Mouse (Mus musculus) intestine, embryonic 14.5 days (tissue): Measurements from ENCODE around the gene Ica1l. TPM values are rescaled to one million over a fixed set of nuclear protein-coding genes. Genes with fewer than 3 reads are reported as not detected.

Experiments
- ATAC-seq: fragments of 200-750 bp; cut with Nextera tagmentation; replicated peaks from 2 replicates; pipeline ENCODE4 v1.8.0; 2017; ENCODE audit warnings: low read depth, moderate number of reproducible peaks, moderate TSS enrichment, moderate library complexity; ENCODE audit not compliant: low FRiP score, low TSS enrichment
- DNase-seq: peaks from one replicate; pipeline ENCODE4 v3.0.0-alpha.2; 2018; ENCODE audit warnings: low spot score
- H3K27ac ChIP-seq: fragments of 300-500 bp; sonication (generic); 2 replicates; pipeline ENCODE4 v1.5.1; 2014; ENCODE audit warnings: low read depth, mild to moderate bottlenecking, control low read depth
- H3K27me3 ChIP-seq: fragments of 300-500 bp; sonication (generic); replicated peaks from 2 replicates; pipeline ENCODE4 v1.6.1; 2014; ENCODE audit warnings: low read length, control low read depth; ENCODE audit not compliant: control insufficient read depth, insufficient read depth
- H3K36me3 ChIP-seq: fragments of 300-500 bp; sonication (generic); 2 replicates; pipeline ENCODE4 v1.6.1; 2014; ENCODE audit warnings: low read length, control low read depth; ENCODE audit not compliant: control insufficient read depth, insufficient read depth
- H3K4me1 ChIP-seq: fragments of 300-500 bp; sonication (generic); replicated peaks from 2 replicates; pipeline ENCODE4 v1.6.1; 2014; ENCODE audit warnings: low read length, control low read depth, mixed read lengths; ENCODE audit not compliant: control insufficient read depth, insufficient read depth
- H3K4me2 ChIP-seq: fragments of 300-500 bp; sonication (generic); 2 replicates; pipeline ENCODE4 v1.6.1; 2014; ENCODE audit warnings: low read length
- H3K4me3 ChIP-seq: fragments of 300-500 bp; sonication (generic); 2 replicates; pipeline ENCODE4 v1.5.1; 2014; ENCODE audit warnings: low read depth, low read length, control low read depth, mixed read lengths
- H3K9ac ChIP-seq: fragments of 300-500 bp; sonication (generic); 2 replicates; pipeline ENCODE4 v1.6.1; 2014; ENCODE audit warnings: mild to moderate bottlenecking, low read length
- H3K9me3 ChIP-seq: fragments of 300-500 bp; sonication (generic); 2 replicates; pipeline ENCODE4 v1.6.1; 2016; ENCODE audit warnings: low read length, control low read depth; ENCODE audit not compliant: control insufficient read depth
- WGBS: fragments of 180-500 bp; shearing (Covaris S2); extraction: QIAGEN DNeasy Blood & Tissue Kit; methylation state at CpG from one replicate; pipeline ENCODE4 v1.1.7; 2014; 5-methylcytosine and 5-hydroxymethylcytosine counted together
- polyA plus RNA-seq: library from polyadenylated mRNA; unstranded; fragments of >200 nt; fragmentation: Nextera tagmentation; extraction: Ambion mirVana; gene quantifications from 2 replicates; pipeline ENCODE4 v1.2.1, GENCODE M21; 2014

Gene Ica1l
- polyA plus RNA-seq, 1 experiment from 2014 or later: 0.80 TPM

- no peaks in the 10 kb centered on the region; the same call in 1 of the 2 replicates for H3K4me1 ChIP-seq
- H3K27me3 ChIP-seq: no peaks in the 10 kb centered on the region
- H3K4me3 ChIP-seq: no peak overlapping the region
- H3K27ac ChIP-seq: no peak overlapping the region
- no peaks in the 10 kb centered on the region for H3K9me3 ChIP-seq
- DNase-seq (no peak), ATAC-seq (no peak)
- H3K4me2 ChIP-seq: no peak overlapping the region
- peaks cover 18% of the 10 kb centered on the region for H3K36me3 ChIP-seq
- WGBS: 85% methylated on average over 1 of the region's 1 CpGs
- no peak overlapping the region for H3K9ac ChIP-seq
Observed at GRCm38 (mm10) chr1:59945969-59946368, 97.0 kb downstream of the Ica1l start.

DNA sequence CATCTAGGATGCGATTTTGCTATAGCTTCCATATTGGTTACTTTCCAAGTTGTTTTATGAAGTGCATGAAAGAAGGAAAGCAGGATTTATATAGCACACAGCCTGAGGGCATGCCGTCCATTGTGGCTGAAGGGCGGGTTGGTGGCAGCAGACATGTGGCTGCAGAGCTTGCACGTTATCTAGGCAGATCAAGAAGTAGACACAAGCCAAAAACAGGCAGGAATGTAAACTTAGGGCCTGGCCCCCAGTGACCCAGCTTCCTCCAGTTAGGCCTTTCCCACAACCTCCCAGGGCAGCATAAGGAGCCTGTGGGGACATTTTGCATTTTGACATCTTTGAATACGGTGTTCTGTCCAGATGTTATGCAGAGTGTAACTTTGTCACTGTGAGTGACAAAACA is 99.2 kb downstream of the Ica1l start:
- 0 out of 2 replicates have a peak, but pooled peaks cover under 1% of the 10 kb centered on the region for H3K36me3 ChIP-seq
- no peak overlapping the region for H3K4me2 ChIP-seq
- DNase-seq (no peak), ATAC-seq (no peak)
- H3K9me3 ChIP-seq: no peaks in the 10 kb centered on the region
- H3K4me1 ChIP-seq: no peaks in the 10 kb centered on the region; the same call in 1 of the 2 replicates
- H3K4me3 ChIP-seq: no peak overlapping the region
- WGBS: 41% methylated on average over 5 of the region's 5 CpGs
- H3K27ac ChIP-seq: no peak overlapping the region
- no peaks in the 10 kb centered on the region for H3K27me3 ChIP-seq
- H3K9ac ChIP-seq: no peak overlapping the region

- Histone ChIP-seq H3K4me1 (no peaks in the 10 kb centered on the region; the same call in 1 of the 2 replicates), H3K9me3 (no peaks in the 10 kb centered on the region), H3K4me3 (no peak overlapping the region), H3K4me2 (no peak overlapping the region), H3K27ac (no peak overlapping the region), H3K9ac (no peak overlapping the region), H3K27me3 (no peaks in the 10 kb centered on the region), H3K36me3 (no peaks in the 10 kb centered on the region)
- DNase-seq (no peak), ATAC-seq (no peak)
- WGBS: 62% methylated on average over 6 of the region's 6 CpGs
Observed at GRCm38 (mm10) chr1:59942057-59942790, 100.8 kb downstream of the Ica1l start.

DNA sequence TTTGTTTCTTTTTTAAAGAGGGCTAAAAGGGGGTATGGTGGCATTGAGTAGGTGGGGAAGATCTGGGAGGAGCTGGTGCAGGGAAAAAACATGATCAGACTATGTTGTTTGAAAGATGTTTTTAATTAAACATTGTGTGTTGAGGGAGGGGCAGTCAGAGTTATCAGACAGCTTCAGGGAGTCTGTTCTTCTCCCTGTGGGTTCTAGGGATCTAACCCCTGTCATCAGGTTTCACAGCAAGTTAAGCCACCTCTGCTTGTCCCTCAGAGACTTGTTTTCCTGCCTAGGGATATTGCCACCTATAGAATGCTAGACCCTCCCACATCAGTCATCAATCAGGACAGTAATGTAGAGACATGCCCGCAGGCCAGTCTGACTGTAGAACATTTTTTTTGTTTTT is 101.9 kb downstream of the Ica1l start:
- no peak for ATAC-seq

DNA sequence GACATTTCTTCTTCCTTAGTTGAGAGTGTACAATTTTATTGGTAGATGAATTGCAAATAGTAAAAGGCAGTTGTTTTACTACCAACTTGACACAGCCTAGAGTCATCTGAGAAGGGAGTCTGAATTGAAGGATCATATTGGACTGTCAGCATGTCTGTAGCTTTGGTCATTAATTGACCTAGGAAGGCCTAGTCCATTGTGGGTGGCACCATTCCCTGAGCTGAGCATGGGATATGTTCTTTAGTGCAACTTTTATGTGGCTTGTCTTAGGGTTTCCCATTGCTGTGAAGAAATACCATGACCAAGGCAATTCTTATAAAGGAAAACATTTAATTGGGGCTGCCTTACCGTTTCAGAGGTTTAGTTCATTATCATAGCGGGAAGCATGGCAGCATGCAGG is 110.0 kb downstream of the Ica1l start:
- Histone ChIP-seq H3K4me3 (no peak overlapping the region), H3K4me1 (no peaks in the 10 kb centered on the region), H3K27me3 (no peaks in the 10 kb centered on the region), H3K9ac (no peak overlapping the region), H3K9me3 (no peaks in the 10 kb centered on the region), H3K27ac (no peak overlapping the region), H3K4me2 (no peak overlapping the region), H3K36me3 (no peaks in the 10 kb centered on the region)
- no peak for DNase-seq
- no peak for ATAC-seq
- 89% methylated on average over 2 of the region's 2 CpGs for WGBS

More for the DNA sequence above, 101.9 kb downstream of the Ica1l start:
- Histone ChIP-seq H3K4me3 (no peak overlapping the region), H3K9me3 (no peaks in the 10 kb centered on the region), H3K27ac (no peak overlapping the region), H3K27me3 (no peaks in the 10 kb centered on the region), H3K4me2 (no peak overlapping the region), H3K4me1 (no peaks in the 10 kb centered on the region; the same call in 1 of the 2 replicates), H3K36me3 (no peaks in the 10 kb centered on the region), H3K9ac (no peak overlapping the region)
- 94% methylated on average over 1 of the region's 1 CpGs for WGBS
- no peak for DNase-seq

Other genes starting within 250 kb of the Ica1l start
- gene Fam117b, start 130.2 kb downstream of the Ica1l start, polyA plus RNA-seq: 10.3 and 11.0 TPM in 2 replicates
- gene Carf, start 55.1 kb upstream of the Ica1l start, polyA plus RNA-seq: 6.7 and 7.7 TPM in 2 replicates
- gene Wdr12, start 55.5 kb upstream of the Ica1l start, polyA plus RNA-seq: 51.8 and 60.2 TPM in 2 replicates
- 8.0 and 9.9 TPM in 2 replicates for gene Nbeal1, start 137.4 kb upstream of the Ica1l start, polyA plus RNA-seq